Mouse (Mus musculus) urinary bladder, postnatal 4 days (tissue): ENCODE results near the gene Mtss1l.
"Not testable (repeated sequence)": the region's sequence is repeated elsewhere in the genome, so short reads cannot be mapped to it uniquely, and the experiment has no call there.

Experiments used
- DNase-seq, 2 experiments: peaks; one replicate each; pipeline ENCODE4 v3.0.0; 2021 to 2022; ENCODE audit warnings: low spot score in 2 of 2

Mtss1l gene

DNA sequence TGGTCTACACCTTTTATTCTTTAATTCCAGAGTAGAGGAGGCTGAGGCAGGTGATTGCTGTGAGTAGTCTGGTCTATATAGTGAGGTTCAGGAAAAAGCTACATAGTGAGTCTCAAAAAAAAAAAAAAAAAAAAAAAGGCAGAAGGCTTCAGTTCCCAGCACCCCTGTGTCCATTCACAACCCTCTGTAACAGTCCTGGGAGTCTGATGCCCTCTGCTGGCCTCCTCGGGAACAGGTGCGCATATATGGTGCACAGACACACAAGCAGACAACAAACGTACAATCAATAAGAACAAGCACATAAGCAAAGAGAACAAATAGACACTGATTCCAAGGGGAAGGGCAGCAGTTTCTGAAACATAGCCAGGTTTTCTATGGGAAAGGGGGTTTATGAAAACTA, 55.1 kb downstream of the Mtss1l start:
- DNase-seq: no peak

DNA sequence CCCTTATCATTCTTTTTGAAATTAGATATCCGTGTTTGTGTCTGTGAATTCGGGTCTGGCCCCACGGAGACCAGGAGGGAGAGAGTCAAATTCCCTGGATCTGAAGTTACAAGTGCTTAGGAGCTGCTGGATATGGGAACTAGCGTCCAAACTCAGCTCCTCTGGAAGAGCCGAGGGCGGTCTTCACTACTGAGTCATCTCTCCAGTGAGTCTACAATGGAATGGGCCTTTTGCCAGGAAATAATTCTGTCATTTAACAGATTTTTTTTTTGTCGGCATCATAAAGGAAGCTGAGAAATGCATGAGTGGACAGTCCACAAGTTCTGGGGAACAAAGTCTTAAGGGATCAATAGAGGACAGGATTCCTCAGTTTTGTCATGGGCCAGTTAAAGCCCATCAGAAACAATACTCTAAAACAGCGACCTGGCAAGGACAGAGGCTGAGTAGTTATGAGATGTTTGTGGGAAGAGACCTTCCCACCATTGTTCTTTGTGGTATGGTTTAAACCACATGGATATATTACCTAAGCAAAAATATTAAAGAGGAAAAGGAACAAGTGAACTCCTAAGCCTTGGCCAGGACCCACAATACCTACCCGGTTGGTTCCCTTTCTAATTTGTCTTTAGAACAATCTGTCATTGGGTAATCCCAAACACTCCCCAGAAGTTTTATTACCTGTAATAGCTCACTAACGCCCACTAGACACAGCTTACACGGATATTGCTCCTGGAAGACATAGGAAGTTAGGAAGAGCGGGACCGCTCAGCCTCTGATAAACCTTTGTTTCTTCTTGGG, 58.8 kb downstream of the Mtss1l start:
- no peak for DNase-seq

DNA sequence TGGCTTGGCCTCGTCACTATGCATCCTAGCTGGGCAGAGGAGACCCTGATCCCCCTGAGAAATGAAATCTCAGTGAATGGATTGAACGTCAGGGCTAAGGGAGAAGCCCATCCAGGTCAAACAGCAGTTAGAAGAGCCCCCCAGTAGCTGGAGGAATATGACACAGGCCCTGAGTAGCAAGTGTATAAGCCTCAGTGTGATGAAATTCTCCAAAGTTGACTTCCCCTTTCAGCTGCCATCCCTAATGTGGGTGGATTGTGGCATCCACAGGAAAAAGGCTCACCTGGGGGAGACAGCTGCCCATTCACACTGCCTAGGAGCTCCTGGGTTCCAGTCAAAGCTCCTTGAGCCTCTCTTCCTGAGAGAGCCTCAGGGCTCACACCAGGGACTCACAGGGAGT, 64.1 kb downstream of the Mtss1l start:
- no peak for DNase-seq

DNA sequence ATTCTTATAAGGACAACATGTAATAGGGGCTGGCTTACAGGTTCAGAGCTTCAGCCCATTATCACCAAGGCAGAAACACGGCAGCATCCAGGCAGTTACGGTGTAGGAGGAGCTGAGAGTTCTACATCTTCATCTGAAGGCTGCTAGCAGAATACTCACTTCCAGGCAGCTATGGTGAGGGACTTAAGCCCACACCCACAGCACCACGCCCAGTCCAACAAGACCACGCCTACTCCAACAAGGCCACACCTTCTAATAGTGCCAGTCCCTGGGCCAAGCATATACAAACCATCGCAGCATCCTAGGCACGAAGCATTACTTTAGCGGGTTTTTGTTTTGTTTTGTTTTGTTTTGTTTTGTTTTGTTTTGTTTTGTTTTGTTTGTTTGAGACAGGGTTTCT, 65.2 kb downstream of the Mtss1l start:
- DNase-seq: not testable (repeated sequence)

DNA sequence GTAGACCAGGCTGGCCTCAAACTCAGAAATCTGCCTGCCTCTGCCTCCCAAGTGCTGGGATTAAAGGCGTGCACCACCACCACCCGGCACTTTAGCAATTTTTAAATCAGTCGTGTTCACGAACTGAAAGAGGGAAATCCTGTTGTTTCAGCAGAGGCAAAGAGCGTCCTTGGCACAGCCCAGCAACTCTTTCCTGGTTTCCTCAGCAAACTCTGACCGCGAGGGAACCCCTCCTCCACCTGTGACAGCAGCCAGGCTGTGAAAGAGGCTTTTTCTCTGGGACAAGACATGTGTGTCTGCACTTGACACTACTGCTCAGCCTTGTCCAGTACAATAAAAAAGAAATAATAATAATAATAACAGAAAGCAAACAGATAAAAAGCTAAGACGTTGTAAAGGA, 65.7 kb downstream of the Mtss1l start:
- DNase-seq: no peak

DNA sequence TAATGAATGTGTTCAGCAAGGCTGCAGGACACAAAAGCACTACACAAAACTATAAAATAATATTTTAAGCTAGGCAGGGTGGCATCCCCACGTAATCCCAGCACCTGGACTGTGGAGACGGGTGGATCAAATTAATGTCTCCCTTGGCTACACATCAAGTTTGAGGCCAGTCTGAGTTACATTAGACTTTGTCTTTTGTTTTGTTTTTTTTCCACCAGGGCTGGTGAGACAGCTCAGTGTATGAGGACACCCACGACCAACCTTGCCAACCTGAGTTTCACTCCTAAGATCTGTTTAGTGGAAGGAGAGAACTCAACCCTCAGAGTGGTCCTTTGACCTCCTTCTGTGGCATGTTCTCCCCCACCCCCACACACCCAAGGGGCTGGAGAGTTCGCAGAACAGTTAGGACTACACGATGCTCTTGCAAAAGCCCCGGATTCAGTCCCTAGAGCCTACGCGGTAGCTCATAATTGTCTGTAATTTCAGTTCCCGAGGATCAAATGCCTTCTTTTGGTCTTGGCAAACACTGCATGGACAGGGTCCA, 66.2 kb downstream of the Mtss1l start:
- no peak for DNase-seq

DNA sequence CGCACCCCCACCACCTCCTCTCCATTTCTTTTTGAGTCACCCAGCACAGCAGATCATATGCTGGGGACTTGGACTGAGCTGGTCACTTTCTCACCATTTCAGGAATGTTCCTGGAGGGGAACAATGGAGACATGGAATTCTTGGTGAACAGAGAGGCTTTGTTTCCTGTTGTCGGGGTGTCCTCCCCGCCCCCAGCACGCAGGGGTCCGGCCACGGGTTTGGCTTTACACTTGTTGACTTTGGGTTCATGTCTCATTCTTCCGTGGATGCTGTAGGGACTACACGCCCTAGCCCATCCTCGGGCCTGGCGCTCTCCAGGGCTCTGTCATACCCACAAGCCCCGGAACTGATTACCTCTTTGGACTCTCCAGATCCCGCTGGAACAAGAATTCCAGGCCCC, 67.7 kb downstream of the Mtss1l start:
- DNase-seq: no peak

DNA sequence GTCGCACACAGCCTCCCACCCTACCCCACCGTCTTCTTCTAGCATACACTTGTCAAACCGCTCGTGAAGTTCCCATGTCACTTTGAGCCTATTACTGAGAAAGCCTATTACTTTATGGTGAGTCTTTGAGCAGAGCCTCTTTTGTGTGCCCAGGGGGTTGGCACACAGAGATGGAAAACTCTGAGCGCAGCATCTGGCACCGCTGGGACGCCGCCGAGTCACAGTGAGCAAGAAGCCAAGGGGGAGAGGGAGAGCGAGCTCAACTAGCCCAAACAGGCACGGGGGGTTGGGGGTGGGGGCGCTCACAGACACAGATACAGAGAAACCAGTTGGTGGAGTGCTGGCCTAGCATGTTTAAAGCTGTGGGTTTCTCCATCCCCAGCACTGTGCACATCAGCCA, 68.3 kb downstream of the Mtss1l start:
- no peak for DNase-seq

DNA sequence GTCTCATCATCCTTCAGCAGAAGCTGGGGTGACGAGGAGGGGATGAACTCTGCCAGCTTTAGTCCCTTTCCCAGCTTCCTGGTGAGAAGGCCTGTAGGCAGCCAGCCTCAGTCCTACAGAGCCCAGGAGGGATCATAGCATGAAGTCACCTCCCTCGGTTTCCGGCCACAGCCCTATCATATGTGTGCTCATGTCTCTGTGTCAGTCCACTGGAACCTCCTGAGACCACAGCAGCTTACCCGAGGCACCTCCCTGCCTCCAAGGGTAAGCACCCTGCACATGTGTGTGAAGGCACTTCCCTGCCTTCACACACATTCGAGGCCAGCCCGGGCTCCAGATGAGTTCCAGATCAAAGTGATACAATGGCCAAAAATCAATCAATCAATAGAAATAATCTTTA, 69.0 kb downstream of the Mtss1l start:
- no peak for DNase-seq
